Mouse (Mus musculus) embryonic facial prominence, embryonic 11.5 days (tissue): ENCODE results near the gene Naa40. TPM values are rescaled to one million over a fixed set of nuclear protein-coding genes. Genes with fewer than 3 reads are reported as not detected.

Source experiments
- ATAC-seq: fragments of 200-750 bp; cut with Nextera tagmentation; replicated peaks from 2 replicates; pipeline ENCODE4 v1.8.0; 2017; ENCODE audit warnings: low read depth; ENCODE audit not compliant: insufficient number of reproducible peaks, low FRiP score, low TSS enrichment
- DNase-seq: peaks from one replicate; pipeline ENCODE4 v3.0.0-alpha.2; 2015; ENCODE audit warnings: low spot score
- H3K27ac ChIP-seq: fragments of 300-500 bp; sonication (generic); replicated peaks from 2 replicates; pipeline ENCODE4 v1.5.1; 2014; ENCODE audit warnings: mild to moderate bottlenecking, low read depth, low read length, control low read depth
- H3K27me3 ChIP-seq: fragments of 300-500 bp; sonication (generic); 2 replicates; pipeline ENCODE4 v1.6.1; 2014; ENCODE audit warnings: mild to moderate bottlenecking, low read length, moderate library complexity, mixed read lengths; ENCODE audit not compliant: control insufficient read depth, insufficient read depth
- H3K36me3 ChIP-seq: fragments of 300-500 bp; sonication (generic); replicated peaks from 2 replicates; pipeline ENCODE4 v1.6.1; 2014; ENCODE audit warnings: low read depth, mild to moderate bottlenecking, low read length, moderate library complexity, mixed read lengths; ENCODE audit not compliant: control insufficient read depth, insufficient read depth
- H3K4me1 ChIP-seq: fragments of 300-500 bp; sonication (generic); 2 replicates; pipeline ENCODE4 v1.6.1; 2014; ENCODE audit warnings: low read length, mixed read lengths; ENCODE audit not compliant: control insufficient read depth, insufficient read depth
- H3K4me2 ChIP-seq: fragments of 300-500 bp; sonication (generic); 2 replicates; pipeline ENCODE4 v1.6.1; 2014; ENCODE audit warnings: low read depth, mild to moderate bottlenecking, control low read depth, low read length, moderate library complexity
- H3K4me3 ChIP-seq: fragments of 300-500 bp; sonication (generic); 2 replicates; pipeline ENCODE4 v1.5.1; 2014; ENCODE audit warnings: low read depth, low read length, control low read depth
- H3K9ac ChIP-seq: fragments of 300-500 bp; sonication (generic); replicated peaks from 2 replicates; pipeline ENCODE4 v1.6.1; 2014; ENCODE audit warnings: mild to moderate bottlenecking, control low read depth, low read length
- H3K9me3 ChIP-seq: fragments of 300-500 bp; sonication (generic); replicated peaks from 2 replicates; pipeline ENCODE4 v1.6.1; 2016; ENCODE audit warnings: mild to moderate bottlenecking, low read length, inconsistent platforms, mixed read lengths; ENCODE audit not compliant: control insufficient read depth
- WGBS: fragments of 180-500 bp; shearing (Covaris S2); extraction: QIAGEN DNeasy Blood & Tissue Kit; methylation state at CpG from one replicate; pipeline ENCODE4 v1.1.7; 2014; 5-methylcytosine and 5-hydroxymethylcytosine counted together
- polyA plus RNA-seq: library from polyadenylated mRNA; unstranded; fragments of >200 nt; fragmentation: Nextera tagmentation; extraction: Ambion mirVana; gene quantifications from 2 replicates; pipeline ENCODE4 v1.2.1, GENCODE M21; 2014

Naa40 gene
- polyA plus RNA-seq, 1 experiment from 2014 or later, result 82.9 TPM

DNA sequence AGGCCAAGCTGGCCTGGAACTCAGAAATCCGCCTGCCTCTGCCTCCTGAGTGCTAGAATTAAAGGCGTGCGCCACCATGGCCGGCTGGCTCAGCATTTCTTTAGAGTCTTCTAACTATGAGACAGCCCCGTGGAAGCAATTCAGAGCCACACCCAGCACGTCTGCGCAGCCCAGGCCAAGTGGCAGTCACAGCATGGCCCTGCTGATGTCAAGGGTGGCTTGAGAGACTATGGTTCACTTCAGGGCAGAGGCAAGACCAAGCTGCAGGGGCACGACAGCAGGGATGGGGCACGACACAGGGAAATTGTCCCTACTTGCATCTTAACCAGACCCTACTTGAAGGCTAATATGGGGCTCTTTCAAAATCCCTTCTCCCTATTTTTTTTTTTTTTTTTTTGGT, 5.5 kb downstream of the Naa40 start:
- no peak for ATAC-seq
- H3K4me1 ChIP-seq, result no peaks in the 10 kb centered on the region; the same call in 1 of the 2 replicates
- no peaks in the 10 kb centered on the region for H3K9me3 ChIP-seq
- H3K4me3 ChIP-seq, result no peak overlapping the region
- no peaks in the 10 kb centered on the region for H3K27me3 ChIP-seq
- no peak overlapping the region for H3K4me2 ChIP-seq
- no peak for DNase-seq
- H3K36me3 ChIP-seq, result peaks cover 4% of the 10 kb centered on the region
- H3K9ac ChIP-seq, result no peak overlapping the region
- WGBS, result 89% methylated on average over 9 of the region's 9 CpGs
- no peak overlapping the region for H3K27ac ChIP-seq

DNA sequence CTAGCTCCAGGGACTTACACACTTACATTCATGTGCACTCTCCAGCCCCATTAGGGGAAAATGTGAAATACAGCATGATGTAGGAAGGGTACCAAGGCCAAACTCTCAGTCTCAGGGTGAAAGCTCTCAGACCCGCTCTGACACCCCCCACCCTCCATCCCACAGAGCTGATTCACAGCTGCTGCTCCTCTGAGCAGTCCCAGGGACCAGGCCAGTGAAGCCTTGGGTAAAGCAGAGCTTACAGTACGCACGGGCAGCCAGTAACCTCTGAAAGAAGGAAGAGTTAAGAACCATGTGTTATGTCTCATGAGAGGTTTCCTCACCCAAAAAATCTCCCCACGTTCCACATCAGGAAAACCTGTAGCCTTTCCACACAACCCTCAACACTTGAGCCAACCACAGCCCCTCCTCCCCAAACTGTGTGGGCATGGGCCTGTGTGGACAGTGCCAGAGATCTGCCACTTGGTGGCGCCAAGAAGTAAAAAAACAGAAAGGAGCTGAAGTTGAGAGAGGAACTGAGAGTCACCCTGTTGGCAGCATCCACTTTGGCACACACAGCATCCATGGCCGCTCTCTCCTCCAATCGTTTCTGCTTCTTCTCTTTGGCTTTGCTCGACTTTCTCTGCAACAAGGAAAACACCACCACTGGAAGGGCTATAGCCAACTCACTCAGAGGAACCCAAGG, 6.3 kb downstream of the Naa40 start:
- Histone ChIP-seq H3K36me3 (peaks cover 4% of the 10 kb centered on the region), H3K4me3 (no peak overlapping the region), H3K9me3 (no peaks in the 10 kb centered on the region), H3K27me3 (no peaks in the 10 kb centered on the region), H3K4me2 (no peak overlapping the region), H3K9ac (no peak overlapping the region), H3K4me1 (no peaks in the 10 kb centered on the region), H3K27ac (no peak overlapping the region)
- ATAC-seq, result 0 out of 2 replicates have a peak, but pooled peaks have one; percentile 60
- WGBS, result 65% methylated on average over 8 of the region's 8 CpGs
- peak; percentile 79 for DNase-seq

DNA sequence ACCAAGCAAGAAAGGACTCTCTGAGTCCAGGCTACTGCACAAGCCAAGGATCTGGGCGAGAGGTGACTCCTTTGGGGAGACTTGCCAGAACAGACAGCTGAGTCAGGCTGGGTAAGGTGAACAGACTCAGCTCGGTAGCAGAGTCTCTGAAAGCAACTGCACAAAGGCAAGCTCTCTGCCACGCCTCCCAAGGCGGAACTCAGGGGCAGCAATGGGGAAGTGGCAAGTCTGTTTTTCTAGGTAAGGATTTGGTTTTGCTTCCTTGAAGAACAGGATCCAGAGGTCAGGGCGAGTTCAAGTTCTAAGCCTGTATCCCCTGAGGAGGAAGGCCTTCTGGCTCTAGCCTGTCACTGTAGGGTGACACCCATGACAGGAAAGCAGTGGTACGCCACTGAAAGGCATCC, 14.5 kb downstream of the Naa40 start:
- Histone ChIP-seq H3K4me1 (no peaks in the 10 kb centered on the region), H3K27me3 (no peaks in the 10 kb centered on the region), H3K4me3 (no peak overlapping the region), H3K36me3 (peaks cover 8% of the 10 kb centered on the region), H3K4me2 (no peak overlapping the region), H3K9me3 (no peaks in the 10 kb centered on the region), H3K27ac (no peak overlapping the region), H3K9ac (no peak overlapping the region)
- WGBS, result 89% methylated on average over 6 of the region's 6 CpGs
- no peak for ATAC-seq
- no peak for DNase-seq

DNA sequence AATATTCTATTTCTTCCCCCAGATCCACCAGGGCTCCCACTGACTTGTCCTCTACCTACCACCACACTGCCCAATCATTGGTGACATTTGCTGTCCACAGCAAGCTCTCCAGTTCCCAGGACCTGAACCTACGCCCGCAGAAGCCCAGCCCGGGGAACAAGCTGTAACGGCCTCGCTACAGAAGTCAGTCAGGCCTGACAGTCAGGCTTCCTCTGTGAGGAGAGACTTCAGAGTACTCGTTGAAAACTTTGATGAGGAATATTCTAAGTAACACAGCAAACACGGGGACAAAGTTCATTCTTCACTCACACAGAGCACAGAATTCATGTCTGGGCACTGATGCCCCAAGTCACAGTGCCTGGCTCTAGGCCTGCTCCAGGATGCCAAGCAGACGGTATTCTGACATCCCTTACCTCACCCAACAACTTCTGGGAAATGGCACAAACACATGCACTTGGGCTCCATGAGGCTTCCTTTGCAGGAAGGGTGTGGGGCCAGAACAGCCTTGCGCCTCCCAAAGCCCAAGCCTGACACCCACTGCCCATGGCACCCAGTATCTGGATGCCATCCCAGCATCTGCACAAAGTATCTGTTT, 15.8 kb downstream of the Naa40 start:
- Histone ChIP-seq H3K27me3 (no peaks in the 10 kb centered on the region), H3K9me3 (no peaks in the 10 kb centered on the region), H3K36me3 (peaks cover 8% of the 10 kb centered on the region), H3K27ac (no peak overlapping the region), H3K4me1 (no peaks in the 10 kb centered on the region), H3K4me3 (no peak overlapping the region), H3K4me2 (no peak overlapping the region), H3K9ac (no peak overlapping the region)
- DNase-seq (no peak), ATAC-seq (no peak)
- WGBS, result 85% methylated on average over 9 of the region's 9 CpGs

DNA sequence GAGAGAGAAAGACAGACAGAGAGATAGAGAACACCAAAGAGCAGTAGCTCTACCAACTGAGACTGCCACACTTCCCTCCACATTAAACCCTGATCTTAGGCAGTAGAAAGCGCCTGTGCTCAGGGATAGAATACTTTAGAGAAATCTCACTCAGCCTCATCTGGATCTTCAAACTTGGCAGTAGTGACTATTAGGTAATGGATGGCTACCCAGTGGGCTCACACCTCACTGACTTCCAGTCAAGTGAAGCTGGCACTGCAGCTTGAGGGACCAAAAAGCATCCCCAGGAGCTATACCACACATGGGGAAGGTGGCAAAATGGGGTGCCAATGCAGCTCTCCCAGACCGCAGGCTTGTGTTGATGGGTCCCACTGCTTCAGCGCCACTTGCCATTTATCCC, 16.7 kb downstream of the Naa40 start:
- Histone ChIP-seq H3K4me1 (no peaks in the 10 kb centered on the region), H3K9ac (no peak overlapping the region), H3K4me3 (no peak overlapping the region), H3K9me3 (no peaks in the 10 kb centered on the region), H3K36me3 (peaks cover 8% of the 10 kb centered on the region), H3K4me2 (no peak overlapping the region), H3K27ac (no peak overlapping the region), H3K27me3 (no peaks in the 10 kb centered on the region)
- WGBS, result 88% methylated on average over 3 of the region's 3 CpGs
- DNase-seq (no peak), ATAC-seq (no peak)

DNA sequence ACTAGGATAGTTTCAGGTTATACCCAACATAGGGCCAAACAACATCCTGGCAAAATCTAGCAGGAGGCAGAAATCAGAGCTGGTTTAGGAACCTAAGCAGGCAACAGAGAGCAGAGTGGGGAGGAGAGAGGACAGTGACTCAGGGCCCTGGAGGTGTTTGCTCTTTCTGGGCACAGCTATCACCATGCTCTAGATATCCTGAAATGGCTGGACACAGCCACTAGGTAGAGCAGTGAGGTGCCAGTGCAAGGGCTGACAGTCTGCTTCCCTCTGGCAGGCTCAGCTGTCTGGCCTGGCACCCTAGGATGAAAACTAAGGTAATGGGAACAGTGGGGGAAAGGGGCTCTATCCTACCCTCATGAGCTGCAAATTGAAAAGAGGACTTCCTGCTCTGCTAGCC, 17.5 kb downstream of the Naa40 start:
- Histone ChIP-seq H3K9me3 (no peaks in the 10 kb centered on the region), H3K4me1 (no peaks in the 10 kb centered on the region), H3K4me2 (no peak overlapping the region), H3K27me3 (no peaks in the 10 kb centered on the region), H3K9ac (no peak overlapping the region), H3K27ac (no peak overlapping the region), H3K4me3 (no peak overlapping the region), H3K36me3 (peaks cover 8% of the 10 kb centered on the region)
- ATAC-seq (no peak), DNase-seq (no peak)

DNA sequence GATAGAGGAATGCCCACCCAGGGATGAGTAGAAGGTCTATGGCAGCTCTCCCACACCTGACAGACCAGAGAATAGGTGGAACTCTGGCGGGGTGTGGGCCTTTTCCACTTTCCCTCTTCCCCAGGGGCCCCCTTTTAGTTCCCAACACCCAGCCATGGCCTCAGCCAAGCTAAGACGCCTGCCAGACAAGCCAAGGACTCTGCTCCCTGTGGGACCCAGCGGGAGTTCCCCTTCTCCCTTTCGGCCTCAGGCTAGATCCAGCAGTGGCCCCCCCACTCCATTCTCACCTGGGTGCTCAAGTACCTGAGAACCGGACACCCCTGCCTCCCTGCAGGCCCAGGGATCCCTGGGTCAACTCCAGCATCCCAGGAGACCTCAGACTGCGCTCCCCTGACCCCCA, 18.8 kb downstream of the Naa40 start:
- Histone ChIP-seq H3K4me3 (no peak overlapping the region), H3K36me3 (peaks cover under 1% of the 10 kb centered on the region), H3K4me2 (no peak overlapping the region), H3K4me1 (no peaks in the 10 kb centered on the region), H3K27me3 (no peaks in the 10 kb centered on the region), H3K27ac (no peak overlapping the region), H3K9ac (no peak overlapping the region), H3K9me3 (no peaks in the 10 kb centered on the region)
- WGBS, result 84% methylated on average over 6 of the region's 6 CpGs
- ATAC-seq, result no peak
- no peak for DNase-seq

DNA sequence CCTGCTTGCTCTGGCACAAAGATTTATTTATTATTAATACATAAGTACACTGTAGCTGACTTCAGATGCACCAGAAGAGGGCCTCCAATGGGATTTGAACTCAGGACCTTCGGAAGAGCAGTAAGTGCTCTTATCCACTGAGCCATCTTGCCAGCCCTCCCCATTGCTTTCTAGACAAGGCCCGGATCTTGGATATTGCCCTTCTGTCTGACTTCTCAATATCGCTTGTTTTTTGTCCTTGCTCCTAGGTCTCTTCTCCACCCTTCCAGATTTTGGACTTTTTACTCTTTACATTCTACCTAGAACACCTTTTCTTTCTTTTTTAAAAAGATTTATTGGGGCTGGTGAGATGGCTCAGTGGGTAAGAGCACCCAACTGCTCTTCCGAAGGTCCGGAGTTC, 22.2 kb downstream of the Naa40 start:
- ATAC-seq, result no peak
- no peaks in the 10 kb centered on the region for H3K27me3 ChIP-seq
- no peaks in the 10 kb centered on the region; the same call in 1 of the 2 replicates for H3K4me1 ChIP-seq
- 94% methylated on average over 5 of the region's 5 CpGs for WGBS
- no peak overlapping the region for H3K4me2 ChIP-seq
- no peaks in the 10 kb centered on the region for H3K9me3 ChIP-seq
- H3K27ac ChIP-seq, result no peak overlapping the region
- no peak overlapping the region for H3K4me3 ChIP-seq
- H3K9ac ChIP-seq, result no peak overlapping the region
- H3K36me3 ChIP-seq, result peaks cover 4% of the 10 kb centered on the region; the same call in 1 of the 2 replicates
- DNase-seq, result no peak
